Mouse (Mus musculus) sigmoid colon, adult 10 weeks (tissue): ENCODE results near the gene Trim39. TPM values are rescaled to one million over a fixed set of nuclear protein-coding genes. Genes with fewer than 3 reads are reported as not detected.

Experiments
- polyA plus RNA-seq: library from polyadenylated mRNA; stranded (reverse); fragments of 350-450 nt; fragmentation: Illumina TruSeq; extraction: RNeasy Lipid Tissue Mini Kit (QIAGEN cat#74804); gene quantifications from one replicate; pipeline ENCODE4 v1.2.3, GENCODE M21; 2014; ENCODE audit warnings: low read depth, low replicate concordance

The Trim39 gene
- polyA plus RNA-seq: 23.3 TPM

GRCm38 (mm10) chr17:36271586-36272256 is at the start of gene Trim39:
Trim39 (minus strand) TSS chr17:36272247.

DNA sequence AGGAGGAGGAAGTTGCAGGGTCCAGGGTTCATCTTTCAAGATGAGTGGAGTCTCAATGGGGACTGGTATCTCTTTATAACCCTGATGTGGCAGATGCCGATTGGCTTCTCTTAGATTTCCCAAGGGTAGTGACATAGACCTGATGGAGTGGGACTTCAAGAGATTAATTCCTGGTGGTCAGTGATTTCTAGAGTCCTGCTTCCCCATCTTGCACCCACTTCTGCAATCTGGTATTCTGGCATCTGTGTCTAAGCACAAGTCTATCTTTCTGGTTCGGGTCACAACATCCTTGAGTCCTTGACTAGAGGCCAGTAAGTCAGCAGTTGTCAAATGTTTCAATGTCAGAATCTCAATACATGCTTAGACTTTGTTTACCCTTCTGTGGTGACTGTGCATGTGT is 14.3 kb upstream of the Trim39 start, which contains the start of gene H2-M10.2:
Gene H2-M10.2, minus strand, starts transcription at position 101 of the 400 bp plus-strand sequence.

GRCm38 (mm10) chr17:36257969-36258368 is 14.1 kb downstream of the Trim39 start, which contains the start of gene Rpp21:
Rpp21 (minus strand) TSS chr17:36258069.

Other genes starting within 250 kb of the Trim39 start
- 10.6 TPM for gene H2-T23, start 239.4 kb downstream of the Trim39 start, polyA plus RNA-seq
- 14.1 TPM for gene H2-T22, start 229.5 kb downstream of the Trim39 start, polyA plus RNA-seq
- not detected for gene Gm6034, start 229.3 kb downstream of the Trim39 start, polyA plus RNA-seq
- gene Gm11127, start 213.9 kb downstream of the Trim39 start, polyA plus RNA-seq: not detected
- not detected for gene Gm19684, start 150.6 kb downstream of the Trim39 start, polyA plus RNA-seq
- gene Gm7030, start 142.8 kb downstream of the Trim39 start, polyA plus RNA-seq: not detected
- 0.88 TPM for gene Gm8909, start 103.7 kb downstream of the Trim39 start, polyA plus RNA-seq
- gene H2-T3, start 82.0 kb downstream of the Trim39 start, polyA plus RNA-seq: 5.0 TPM
- 11.3 TPM for gene Rpp21, start 14.2 kb downstream of the Trim39 start, polyA plus RNA-seq
- gene H2-M10.2, start 14.2 kb upstream of the Trim39 start, polyA plus RNA-seq: not detected
- gene H2-M10.1, start 53.9 kb upstream of the Trim39 start, polyA plus RNA-seq: not detected
- not detected for gene H2-M10.3, start 96.2 kb upstream of the Trim39 start, polyA plus RNA-seq
- not detected for gene H2-M10.4, start 190.1 kb upstream of the Trim39 start, polyA plus RNA-seq